Mouse (Mus musculus) bone marrow, adult 2 months (tissue): ENCODE measurements around the gene 4921517D22Rik. TPM values are rescaled to one million over a fixed set of nuclear protein-coding genes. Genes with fewer than 3 reads are reported as not detected.

ENCODE experiments used
- H3K27ac ChIP-seq: fragments of 200-500 bp; 2 replicates; pipeline ENCODE4 v1.5.1; 2012; ENCODE audit warnings: low read depth, mild to moderate bottlenecking, control low read depth, inconsistent platforms, low read length; ENCODE audit not compliant: control insufficient read depth, poor library complexity, insufficient read depth
- H3K4me1 ChIP-seq: fragments of 200-500 bp; 2 replicates; pipeline ENCODE4 v1.6.1; 2011; ENCODE audit warnings: low read length; ENCODE audit not compliant: control insufficient read depth, insufficient read depth
- H3K4me3 ChIP-seq: fragments of 200-500 bp; replicated peaks from 2 replicates; pipeline ENCODE3; 2011; ENCODE audit warnings: mild to moderate bottlenecking, low read depth, low read length, control low read depth; ENCODE audit not compliant: control insufficient read depth
- CTCF ChIP-seq: fragments of 200-500 bp; IDR thresholded peaks from 2 replicates; pipeline ENCODE4 v1.5.1; 2011; ENCODE audit warnings: low read length, control low read depth; ENCODE audit not compliant: control insufficient read depth, insufficient read depth
- POLR2A ChIP-seq: fragments of 200-500 bp; IDR thresholded peaks from 2 replicates; pipeline ENCODE4 v1.6.1; 2011; ENCODE audit warnings: low read depth, mild to moderate bottlenecking, control low read depth, low read length, borderline replicate concordance; ENCODE audit not compliant: control insufficient read depth
- WGBS: fragments of 180-500 bp; shearing (Covaris S2); methylation state at CpG from one replicate; pipeline ENCODE4 v1.1.7; 2018; 5-methylcytosine and 5-hydroxymethylcytosine counted together
- polyA plus RNA-seq: library from polyadenylated mRNA; stranded (reverse); fragments of >200 nt; gene quantifications from 2 replicates; pipeline ENCODE4 v1.2.4, GENCODE M21; 2011; ENCODE audit warnings: low replicate concordance; ENCODE audit not compliant: missing spikeins, insufficient read depth, insufficient read length

Gene 4921517D22Rik
- polyA plus RNA-seq, 1 experiment = not detected

- Histone ChIP-seq H3K4me1 (no peaks in the 10 kb centered on the region; the same call in 1 of the 2 replicates), H3K27ac (no peak overlapping the region), H3K4me3 (no peak overlapping the region)
- WGBS = 92% methylated on average over 12 of the region's 12 CpGs
- TF ChIP-seq CTCF (no peak), POLR2A (no peak)
Observed at GRCm38 (mm10) chr13:59661966-59662365, 31.9 kb downstream of the 4921517D22Rik start.

DNA sequence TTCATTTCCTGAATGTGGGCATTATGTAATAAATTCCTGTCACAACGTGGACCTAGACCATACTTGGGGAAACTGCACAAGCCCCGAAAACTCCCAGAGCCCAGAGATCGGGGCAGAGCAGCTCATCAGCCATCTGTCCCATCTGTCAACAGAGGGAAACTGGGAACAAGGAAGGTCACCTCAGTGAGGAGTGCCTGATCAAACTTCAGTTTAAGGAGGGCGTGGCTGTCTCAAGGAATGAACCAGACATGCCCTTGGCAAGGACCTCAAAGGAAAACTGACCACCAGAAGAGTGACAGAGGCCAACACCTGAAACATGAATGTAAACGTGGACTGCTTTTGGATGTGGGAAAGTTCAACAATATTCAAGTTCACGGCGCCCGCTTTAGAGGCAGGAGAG lies 32.5 kb downstream of the 4921517D22Rik start:
- TF ChIP-seq POLR2A = no peak
- no peak for TF ChIP-seq CTCF
- WGBS = 71% methylated on average over 8 of the region's 8 CpGs
- H3K4me1 ChIP-seq = no peaks in the 10 kb centered on the region; the same call in 1 of the 2 replicates

GRCm38 (mm10) chr13:59660371-59660770 lies 33.5 kb downstream of the 4921517D22Rik start:
- no peak overlapping the region for H3K4me3 ChIP-seq
- H3K27ac ChIP-seq = no peak overlapping the region
- TF ChIP-seq POLR2A (no peak), CTCF (no peak)
- 85% methylated on average over 3 of the region's 3 CpGs for WGBS
- H3K4me1 ChIP-seq = peaks cover 3% of the 10 kb centered on the region; the same call in 1 of the 2 replicates

More for the DNA sequence above, 32.5 kb downstream of the 4921517D22Rik start:
- H3K4me3 ChIP-seq = no peak overlapping the region
- no peak overlapping the region for H3K27ac ChIP-seq

GRCm38 (mm10) chr13:59657781-59658180 lies 36.1 kb downstream of the 4921517D22Rik start:
- WGBS = 84% methylated on average over 5 of the region's 5 CpGs
- H3K4me3 ChIP-seq = no peak overlapping the region
- H3K27ac ChIP-seq = no peak overlapping the region
- H3K4me1 ChIP-seq = peaks cover 4% of the 10 kb centered on the region; the same call in 1 of the 2 replicates
- TF ChIP-seq CTCF (no peak), POLR2A (no peak)

DNA sequence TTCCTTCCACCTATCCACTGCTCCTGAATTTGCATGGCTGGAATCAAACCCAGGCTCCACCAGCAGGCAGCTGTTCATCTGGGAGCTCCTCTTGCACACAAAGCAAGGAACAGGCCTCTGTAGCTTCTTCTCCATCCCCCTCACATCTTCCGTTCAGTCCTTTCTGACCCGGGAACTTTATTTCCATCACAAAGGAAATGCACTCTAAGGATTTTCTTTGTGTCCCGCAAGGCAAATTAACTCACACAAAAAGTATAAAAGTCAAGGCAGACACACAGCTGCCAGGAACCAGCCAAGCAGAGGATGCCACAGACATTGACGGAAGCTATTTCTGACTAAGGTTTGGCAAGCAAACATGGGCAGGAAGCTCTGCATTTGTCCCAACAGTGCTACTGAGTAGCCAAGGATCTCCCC lies 36.9 kb downstream of the 4921517D22Rik start:
- 39% methylated on average over 4 of the region's 4 CpGs for WGBS
- H3K4me1 ChIP-seq = peaks cover 4% of the 10 kb centered on the region; the same call in 1 of the 2 replicates
- H3K4me3 ChIP-seq = no peak overlapping the region
- H3K27ac ChIP-seq = no peak overlapping the region
- no peak for TF ChIP-seq POLR2A
- no peak for TF ChIP-seq CTCF

GRCm38 (mm10) chr13:59656316-59656832 lies 37.5 kb downstream of the 4921517D22Rik start:
- Histone ChIP-seq H3K27ac (no peak overlapping the region), H3K4me3 (no peak overlapping the region), H3K4me1 (peaks cover 4% of the 10 kb centered on the region; the same call in 1 of the 2 replicates)
- WGBS = 9% methylated on average over 10 of the region's 10 CpGs
- no peak for TF ChIP-seq POLR2A

DNA sequence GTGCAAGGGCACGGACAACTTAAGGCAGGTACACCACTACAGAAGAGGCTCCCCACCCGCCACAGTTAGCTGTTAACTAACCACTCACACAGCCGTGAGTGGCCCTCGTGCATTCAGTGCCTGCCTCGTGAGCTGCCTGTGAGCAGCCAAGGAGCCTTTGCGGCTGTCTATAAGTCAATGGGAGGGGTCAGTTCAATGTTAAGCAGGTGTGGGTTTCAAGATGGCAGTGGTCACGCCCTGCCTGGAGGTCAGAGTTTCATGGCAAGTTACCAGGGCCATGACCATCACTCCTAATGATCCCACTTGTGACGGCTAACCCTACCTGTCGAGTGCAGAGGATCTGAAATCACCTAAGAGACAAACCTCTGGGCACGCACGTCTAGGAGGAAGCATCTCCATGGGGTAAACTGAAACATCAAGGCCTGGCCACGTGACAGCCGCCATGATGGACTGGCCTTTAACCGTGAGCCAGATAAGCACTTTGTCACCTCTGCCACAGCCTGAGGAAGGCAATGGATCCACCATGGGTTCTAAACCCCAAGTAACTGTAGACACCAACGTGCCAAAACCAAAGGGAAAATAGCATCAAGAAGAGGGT lies 38.1 kb downstream of the 4921517D22Rik start:
- WGBS = 80% methylated on average over 15 of the region's 15 CpGs
- Histone ChIP-seq H3K4me1 (peaks cover 4% of the 10 kb centered on the region; the same call in 1 of the 2 replicates), H3K27ac (no peak overlapping the region), H3K4me3 (no peak overlapping the region)
- TF ChIP-seq CTCF (no peak), POLR2A (no peak)

GRCm38 (mm10) chr13:59654465-59654864 lies 39.4 kb downstream of the 4921517D22Rik start:
- TF ChIP-seq POLR2A = no peak
- TF ChIP-seq CTCF = no peak
- Histone ChIP-seq H3K4me3 (no peak overlapping the region), H3K4me1 (peaks cover 4% of the 10 kb centered on the region; the same call in 1 of the 2 replicates), H3K27ac (no peak overlapping the region)
- 82% methylated on average over 5 of the region's 5 CpGs for WGBS

- WGBS = 93% methylated on average over 3 of the region's 3 CpGs
- TF ChIP-seq POLR2A = no peak
- TF ChIP-seq CTCF = no peak
- H3K27ac ChIP-seq = no peak overlapping the region
- H3K4me3 ChIP-seq = no peak overlapping the region
- peaks cover 4% of the 10 kb centered on the region; the same call in 1 of the 2 replicates for H3K4me1 ChIP-seq
Observed at GRCm38 (mm10) chr13:59653136-59653535, 40.8 kb downstream of the 4921517D22Rik start.
